Mouse (Mus musculus) gastrocnemius, adult 8-10 months (tissue): ENCODE measurements around the gene Lrp2. TPM values are rescaled to one million over a fixed set of nuclear protein-coding genes. Genes with fewer than 3 reads are reported as not detected.
"Not testable (repeated sequence)": the region's sequence is repeated elsewhere in the genome, so short reads cannot be mapped to it uniquely, and the experiment has no call there.

Experiments
- DNase-seq, 2 experiments: peaks; one replicate each; pipeline ENCODE4 v3.0.0; 2022; ENCODE audit warnings: low spot score in 2 of 2
- total RNA-seq, 4 experiments: library from RNA; stranded (reverse); gene quantifications; 2 replicates each; pipeline ENCODE4 v1.2.4; 2022

The Lrp2 gene
- total RNA-seq, 4 experiments from 2014 or later, result not detected

- no peak for DNase-seq
These were observed 1.5 kb downstream of the Lrp2 start for GRCm38 (mm10) chr2:69584117-69584933.

- no peak for DNase-seq
These were observed 3.0 kb downstream of the Lrp2 start for GRCm38 (mm10) chr2:69582861-69583260.

GRCm38 (mm10) chr2:69582068-69582467 is 3.8 kb downstream of the Lrp2 start:
- DNase-seq, result not testable (repeated sequence)

- DNase-seq, result no peak
These were observed 5.8 kb downstream of the Lrp2 start for GRCm38 (mm10) chr2:69580091-69580490.

GRCm38 (mm10) chr2:69578206-69578605 is 7.7 kb downstream of the Lrp2 start:
- no peak for DNase-seq

GRCm38 (mm10) chr2:69576531-69576930 is 9.3 kb downstream of the Lrp2 start:
- DNase-seq, result no peak

GRCm38 (mm10) chr2:69574934-69575333 is 10.9 kb downstream of the Lrp2 start:
- no peak for DNase-seq

GRCm38 (mm10) chr2:69574261-69574660 is 11.6 kb downstream of the Lrp2 start:
- no peak for DNase-seq

- DNase-seq, result no peak
These were observed 12.2 kb downstream of the Lrp2 start for GRCm38 (mm10) chr2:69573733-69574054.

- DNase-seq, result no peak
These were observed 12.7 kb downstream of the Lrp2 start for GRCm38 (mm10) chr2:69573038-69573732.

- no peak for DNase-seq
These were observed 15.3 kb downstream of the Lrp2 start for GRCm38 (mm10) chr2:69570556-69570955.

GRCm38 (mm10) chr2:69566281-69566680 is 19.6 kb downstream of the Lrp2 start:
- DNase-seq, result no peak

GRCm38 (mm10) chr2:69563492-69563891 is 22.4 kb downstream of the Lrp2 start:
- no peak for DNase-seq

GRCm38 (mm10) chr2:69562761-69563160 is 23.1 kb downstream of the Lrp2 start:
- no peak for DNase-seq

- no peak for DNase-seq
These were observed 25.6 kb downstream of the Lrp2 start for GRCm38 (mm10) chr2:69560221-69560620.

- no peak for DNase-seq
These were observed 26.5 kb downstream of the Lrp2 start for GRCm38 (mm10) chr2:69559380-69559779.

- DNase-seq, result no peak
These were observed 29.2 kb downstream of the Lrp2 start for GRCm38 (mm10) chr2:69556686-69557085.

- no peak for DNase-seq
These were observed 34.2 kb downstream of the Lrp2 start for GRCm38 (mm10) chr2:69551639-69552038.

- DNase-seq, result no peak
These were observed 39.0 kb downstream of the Lrp2 start for GRCm38 (mm10) chr2:69546823-69547222.

GRCm38 (mm10) chr2:69536018-69536417 is 49.8 kb downstream of the Lrp2 start:
- DNase-seq, result no peak

- no peak for DNase-seq
These were observed 54.3 kb downstream of the Lrp2 start for GRCm38 (mm10) chr2:69531528-69532055.

GRCm38 (mm10) chr2:69530691-69531527 is 55.0 kb downstream of the Lrp2 start:
- DNase-seq, result no peak
